Mouse (Mus musculus) hindlimb bud, embryonic 11.5 days (tissue): ENCODE data around the gene Zfp839.
"Not testable (repeated sequence)": the region's sequence is repeated elsewhere in the genome, so short reads cannot be mapped to it uniquely, and the experiment has no call there.

Experiments
- DNase-seq: peaks from one replicate; pipeline ENCODE4 v3.0.0-alpha.2; 2012; ENCODE audit warnings: low read depth, low spot score; ENCODE audit errors: extremely low spot score

Gene Zfp839

DNA sequence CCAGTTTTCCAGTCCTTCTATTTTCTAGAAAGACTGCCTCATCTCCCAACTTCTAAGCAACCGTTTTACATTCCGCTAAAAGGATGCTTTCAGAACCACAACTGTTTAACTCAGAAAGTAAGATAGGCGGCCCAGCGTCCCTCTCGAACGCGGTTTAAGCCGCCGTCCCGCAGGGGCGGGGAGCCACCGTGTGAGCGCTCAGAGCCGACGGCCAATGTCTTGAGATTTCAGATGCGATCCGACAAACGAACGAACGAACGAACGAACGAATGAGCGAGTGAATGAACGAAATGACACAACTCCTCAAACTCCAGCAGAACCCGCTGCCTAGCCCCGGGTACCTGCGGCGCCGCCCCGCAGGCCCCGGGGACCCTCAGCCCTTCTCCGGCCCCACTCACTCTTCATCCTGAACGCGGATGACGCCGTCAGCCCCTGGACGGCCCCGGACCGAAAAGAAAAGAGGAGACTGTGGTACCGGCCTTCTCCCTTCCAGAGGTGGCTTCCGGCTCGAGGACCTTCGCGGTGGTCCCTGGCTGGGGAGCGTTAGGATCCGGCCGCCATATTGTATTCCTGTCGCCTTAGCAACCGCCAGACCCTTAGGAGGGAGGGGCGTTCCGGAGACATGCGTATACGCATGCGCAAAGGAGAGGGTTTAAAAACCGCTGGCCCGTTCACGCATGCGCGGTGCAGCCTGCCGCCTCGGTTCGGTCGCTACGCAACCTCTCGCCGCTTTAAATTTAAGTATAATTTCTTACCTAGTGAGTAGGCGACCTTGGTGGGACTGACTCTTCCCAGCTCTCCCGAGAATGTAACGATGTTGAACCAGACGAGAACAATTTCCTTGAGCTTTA lies 9.5 kb upstream of the Zfp839 start, which contains the start of gene Mok:
Mok (minus strand) TSS at position 592 of the 851 bp plus-strand sequence.
- peak; percentile 98 for DNase-seq

DNA sequence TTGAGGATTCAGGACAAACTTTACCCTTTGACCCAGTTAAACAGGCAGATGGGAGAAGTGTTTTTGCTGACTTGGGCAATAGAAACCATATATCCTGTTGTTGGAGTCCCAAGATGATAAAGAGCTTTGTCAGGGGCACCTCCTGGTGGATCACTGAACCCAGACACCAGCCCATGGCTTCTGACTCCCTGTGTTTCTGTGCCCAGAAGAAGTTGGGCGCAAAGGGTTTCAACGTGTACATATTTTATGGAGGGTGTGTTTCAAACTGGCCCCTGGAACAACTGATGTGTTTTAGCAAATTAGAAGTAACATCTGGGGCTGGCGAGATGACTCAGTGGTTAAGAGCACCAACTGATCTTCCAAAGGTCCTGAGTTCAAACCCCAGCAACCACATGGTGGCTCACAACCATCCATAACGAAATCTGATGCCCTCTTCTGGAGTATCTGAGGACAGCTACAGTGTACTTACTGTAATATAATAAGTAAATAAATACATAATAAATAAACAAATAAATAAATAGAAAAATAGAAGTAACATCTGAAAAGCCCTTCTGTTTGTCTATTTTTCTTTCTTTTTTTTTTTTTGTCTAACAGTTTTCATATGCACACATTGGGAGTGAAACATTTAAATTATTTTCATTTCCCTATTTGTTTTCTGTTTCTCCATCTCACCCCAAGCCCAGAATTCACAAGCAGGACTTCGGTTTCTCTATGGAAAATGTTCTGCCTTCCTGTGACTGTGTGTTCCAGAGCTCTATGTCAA lies 8.1 kb upstream of the Zfp839 start:
- DNase-seq = no peak

DNA sequence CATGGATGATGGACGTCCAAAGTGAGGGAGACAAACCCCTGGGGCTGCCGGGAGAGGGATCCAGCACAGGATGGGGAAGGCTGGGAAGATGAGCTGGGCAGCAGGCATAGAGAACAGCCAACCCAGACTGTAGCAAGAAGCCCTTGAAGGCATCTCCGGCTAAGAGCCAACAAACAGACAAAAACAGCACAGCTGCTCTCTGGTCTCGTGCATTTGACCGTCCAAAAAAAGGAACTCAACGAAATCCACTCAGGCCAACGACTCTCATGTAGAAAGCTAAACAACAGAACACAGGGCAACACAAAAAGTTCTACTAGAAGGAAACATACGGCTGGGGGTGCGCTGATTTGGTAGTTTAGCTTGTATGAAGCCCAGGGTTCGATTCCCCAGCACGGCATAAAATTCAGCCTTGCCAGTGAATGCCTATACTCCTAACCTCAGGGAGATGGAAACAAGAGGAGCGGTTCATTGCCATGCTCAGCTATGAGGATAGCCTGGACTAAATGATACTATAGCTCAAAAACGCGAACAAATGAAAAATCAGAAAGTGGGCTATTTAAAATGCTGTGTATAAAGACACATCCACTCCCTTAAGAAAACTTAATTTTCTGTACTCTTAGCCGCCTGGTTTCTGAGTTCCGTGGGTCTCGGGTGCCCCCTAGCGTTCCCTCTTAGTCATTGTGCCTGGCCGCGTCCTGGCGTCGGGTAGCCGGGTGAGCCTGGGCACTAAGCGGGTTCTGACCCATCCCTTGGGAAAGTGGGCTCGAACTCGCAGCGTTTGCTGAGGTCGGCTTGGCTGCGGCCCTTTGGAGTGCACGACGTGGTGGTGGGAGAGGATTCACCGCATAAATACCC lies 6.6 kb upstream of the Zfp839 start:
- DNase-seq = no peak

- DNase-seq = no peak
These were observed 5.6 kb upstream of the Zfp839 start for GRCm38 (mm10) chr12:110844227-110845130.

DNA sequence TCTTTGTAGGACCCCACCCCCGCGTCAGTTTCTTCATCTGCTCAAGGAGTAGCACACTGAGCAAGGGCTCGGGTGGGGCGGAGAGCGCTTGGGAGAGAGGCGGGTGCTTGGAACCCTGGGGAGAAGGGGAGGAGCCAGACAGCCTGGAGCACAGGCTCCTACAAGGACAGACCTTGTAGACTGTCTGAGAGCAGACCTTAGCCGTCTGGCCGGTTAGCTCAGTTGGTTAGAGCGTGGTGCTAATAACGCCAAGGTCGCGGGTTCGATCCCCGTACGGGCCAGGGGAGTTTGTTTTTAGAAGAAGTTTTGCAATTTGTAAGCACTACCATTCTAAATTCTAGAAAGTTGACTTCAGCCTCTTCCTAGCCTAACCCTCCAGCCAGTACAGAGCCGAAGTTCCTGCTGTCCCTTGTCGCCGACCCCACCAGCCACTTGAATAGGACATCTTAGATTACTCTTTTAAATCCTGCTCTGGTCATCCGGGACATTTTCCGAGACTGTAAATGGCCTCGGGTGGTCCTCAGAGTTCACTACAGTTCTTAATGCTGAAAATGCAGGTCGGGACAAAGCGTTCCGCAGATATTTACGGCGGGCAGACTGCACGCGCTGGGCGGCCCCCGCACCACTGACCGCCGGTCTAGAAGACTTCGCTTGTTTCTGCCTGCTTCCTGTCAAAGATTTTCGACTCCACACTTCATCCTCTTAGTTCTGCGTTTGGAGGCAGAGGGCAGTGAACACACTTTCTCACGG lies 4.7 kb upstream of the Zfp839 start:
- peak; percentile 94 for DNase-seq

DNA sequence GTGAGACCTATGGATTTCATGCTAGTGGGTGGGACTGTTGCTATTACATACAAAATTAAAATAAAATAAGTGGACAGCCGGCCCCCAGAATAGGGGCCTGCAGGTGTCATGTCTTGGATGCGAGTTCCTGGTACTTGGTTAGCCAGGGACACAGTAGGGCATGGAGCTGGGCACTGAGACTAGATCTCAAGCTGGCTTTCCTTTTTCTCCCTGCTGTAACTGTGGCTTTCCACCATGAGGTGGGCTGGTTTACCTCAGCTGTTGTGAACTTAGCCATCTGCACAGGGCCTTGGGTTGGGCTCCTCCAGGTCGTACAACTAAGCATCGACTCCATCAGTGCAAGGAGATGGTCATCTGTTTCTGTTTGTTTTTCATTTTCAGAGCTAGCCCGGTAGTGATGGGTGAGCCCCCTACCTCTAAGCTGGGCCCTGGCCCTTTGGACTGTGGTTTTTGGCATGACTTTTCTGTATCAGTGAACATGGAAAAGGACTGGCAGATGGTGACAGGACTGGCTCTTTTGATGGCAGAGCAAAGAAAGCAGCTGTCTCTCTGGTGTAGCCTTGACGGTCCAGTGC lies 3.8 kb upstream of the Zfp839 start:
- no peak for DNase-seq

- no peak for DNase-seq
These were observed 840 bp downstream of the Zfp839 start for GRCm38 (mm10) chr12:110850929-110851256.

GRCm38 (mm10) chr12:110851414-110851813 lies 1.4 kb downstream of the Zfp839 start:
- DNase-seq = no peak

DNA sequence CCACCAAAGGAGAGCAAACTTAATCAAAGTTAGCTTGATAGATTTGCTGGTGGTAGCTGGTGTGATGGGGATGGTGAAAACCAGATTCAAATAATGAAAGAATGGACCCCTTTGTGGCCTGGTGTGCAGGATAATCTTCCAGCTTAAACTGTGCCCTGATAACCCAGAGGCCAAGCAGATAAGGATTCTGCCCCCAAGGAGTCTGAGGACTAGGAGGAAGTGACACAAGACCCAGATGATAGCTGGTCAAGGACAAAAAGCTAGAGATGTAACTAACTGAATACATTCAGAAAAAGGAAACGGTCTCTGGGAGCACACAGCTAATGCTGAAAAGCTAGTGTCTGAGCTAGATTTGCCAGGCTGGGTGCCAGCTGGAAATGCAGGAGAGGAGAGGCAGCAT lies 1.9 kb downstream of the Zfp839 start:
- no peak for DNase-seq

DNA sequence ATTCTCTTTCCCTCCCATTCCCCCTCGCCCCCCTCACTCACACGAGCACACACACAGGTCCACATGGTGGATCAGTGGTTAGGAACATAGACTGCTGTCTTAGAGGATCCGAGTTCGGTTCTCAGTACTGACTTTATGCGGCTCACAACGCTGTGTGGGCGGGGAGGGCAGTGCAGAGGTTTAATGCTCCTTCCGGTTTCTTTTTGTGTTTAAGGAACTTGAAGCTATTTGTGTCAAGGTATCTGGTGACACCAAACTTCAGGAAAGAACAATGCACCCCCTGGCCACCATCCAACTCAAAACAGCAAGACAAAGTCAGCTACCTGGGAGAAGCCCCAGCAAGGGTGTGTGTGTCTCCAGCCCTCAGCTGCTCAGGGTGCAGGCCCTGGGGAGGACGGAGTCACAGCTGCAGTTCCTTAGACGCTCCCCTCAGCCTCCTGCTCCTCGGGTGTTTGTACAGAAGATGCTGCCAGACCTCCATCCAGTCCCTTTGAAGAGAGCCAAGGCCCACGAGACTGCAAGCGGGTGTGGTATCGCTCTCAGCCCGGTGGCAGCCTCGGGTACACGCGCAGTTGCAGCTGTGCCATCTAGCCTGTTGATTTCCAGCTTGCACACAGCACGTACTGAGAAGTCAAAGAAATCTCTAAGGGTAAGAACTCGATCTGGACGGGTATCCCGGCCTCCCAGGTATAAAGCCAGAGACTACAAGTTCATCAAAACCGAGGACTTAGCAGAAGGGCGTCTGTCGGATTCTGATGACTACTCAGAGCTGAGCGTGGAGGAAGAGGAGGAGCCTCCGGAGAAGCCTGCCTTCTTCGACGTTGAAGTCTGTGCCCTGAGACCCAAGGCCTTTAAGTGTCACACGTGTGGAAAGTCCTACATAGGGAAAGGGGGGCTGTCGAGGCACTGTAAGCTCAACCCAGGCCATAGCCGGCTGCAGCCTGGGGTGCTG lies 5.0 kb downstream of the Zfp839 start:
- no peak for DNase-seq

DNA sequence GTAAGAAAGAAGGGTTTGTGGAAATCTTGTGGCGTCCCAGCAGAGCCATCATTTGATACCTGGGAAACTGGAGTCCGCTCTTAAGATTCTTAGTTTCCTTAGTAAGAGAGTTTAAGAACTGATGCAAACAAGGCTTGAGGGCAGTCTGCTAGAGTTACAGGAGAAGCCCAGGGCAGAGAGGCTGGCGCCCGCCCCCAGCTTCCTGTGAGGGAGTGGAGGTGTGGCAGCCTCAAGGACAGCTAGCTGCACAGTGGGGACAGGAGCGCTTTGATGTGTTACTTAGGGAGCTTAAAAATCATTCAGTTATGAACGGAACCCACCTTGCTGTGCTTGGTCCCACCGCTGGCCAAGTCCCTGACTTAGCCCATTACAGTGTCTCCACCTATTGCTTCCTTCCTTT lies 7.1 kb downstream of the Zfp839 start:
- DNase-seq = no peak

GRCm38 (mm10) chr12:110858681-110859080 lies 8.6 kb downstream of the Zfp839 start:
- not testable (repeated sequence) for DNase-seq

GRCm38 (mm10) chr12:110860293-110860692 lies 10.2 kb downstream of the Zfp839 start:
- DNase-seq = no peak

- DNase-seq = no peak
These were observed 11.2 kb downstream of the Zfp839 start for GRCm38 (mm10) chr12:110861256-110861655.

- no peak for DNase-seq
These were observed 14.0 kb downstream of the Zfp839 start for GRCm38 (mm10) chr12:110864008-110864407.

- DNase-seq = no peak
These were observed 15.5 kb downstream of the Zfp839 start for GRCm38 (mm10) chr12:110865571-110865970.

DNA sequence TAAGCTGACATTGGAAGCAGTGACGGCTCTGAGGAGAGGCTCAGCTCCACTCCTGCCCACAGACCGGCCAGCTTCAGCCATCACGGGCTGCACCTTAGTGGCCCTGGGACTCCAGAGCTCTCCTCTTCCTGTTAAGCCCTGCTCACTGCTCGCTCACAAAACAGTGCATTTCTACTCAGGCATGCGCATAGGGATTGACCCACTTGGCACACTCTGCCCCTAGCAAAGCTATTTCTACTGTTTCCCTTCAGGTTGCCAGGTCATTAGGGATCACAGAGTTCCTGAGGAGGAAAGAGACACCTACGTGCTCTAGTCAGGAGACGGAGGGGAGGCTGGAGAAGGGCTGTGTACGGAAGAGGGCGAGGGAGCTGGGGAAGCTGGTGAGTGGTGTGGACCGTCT lies 15.9 kb downstream of the Zfp839 start:
- no peak for DNase-seq

GRCm38 (mm10) chr12:110870107-110870506 lies 20.1 kb downstream of the Zfp839 start:
- DNase-seq = no peak
